21 mouse cellular contexts compared by ENCODE assay signal in genomic region chr11:74506275-74506674, GRCm38 (mm10).
DNase-seq lines count a peak whose midpoint lies in the region; ATAC-seq and TF ChIP-seq lines count a peak whose summit lies in the region.
"Had no signal": no experiment of that assay in that cellular context is flagged by ENCODE, and none has a peak within 500 bp of the region (broad histone marks: within the 10 kb centered on the region; RNA-seq: fewer than 3 reads in every experiment).

No protein-coding gene starts in this region.

- H3K4me1 ChIP-seq in forebrain, postnatal 0 days (ENCODE audit: insufficient read depth): no peaks in the 10 kb centered on the region
- H3K4me1 ChIP-seq in forebrain, embryonic 11.5 days (replicated peaks; ENCODE audit: control insufficient read depth, insufficient read depth, low read length): no peaks in the 10 kb centered on the region
- H3K4me1 ChIP-seq in midbrain, embryonic 11.5 days (ENCODE audit: control insufficient read depth, insufficient read depth, low read length): no peaks in the 10 kb centered on the region
- 0 out of 2 replicates have a peak, but pooled peaks cover 1% of the 10 kb centered on the region for H3K4me1 ChIP-seq in midbrain, embryonic 16.5 days (ENCODE audit: control insufficient read depth, insufficient read depth, low read length)
- peaks cover 2% of the 10 kb centered on the region; the same call in 1 of the 2 replicates for H3K4me1 ChIP-seq in midbrain, embryonic 14.5 days (ENCODE audit: control insufficient read depth, insufficient read depth, low read length)
- H3K4me1 ChIP-seq: heart, embryonic 15.5 days had no signal

- no peak for TF ChIP-seq CTCF in forebrain, postnatal 0 days (IDR thresholded peaks at IDR 0.05; ENCODE audit: low read depth)
- TF ChIP-seq CTCF in brain, embryonic 14.5 days (IDR thresholded peaks at IDR 0.05; ENCODE audit: borderline replicate concordance, extremely low read depth, insufficient read depth, insufficient read length): no peak

- no peak overlapping the region for H3K4me3 ChIP-seq in forebrain, postnatal 0 days (ENCODE audit: low read depth, low read length)
- no peak overlapping the region for H3K4me3 ChIP-seq in forebrain, embryonic 11.5 days (ENCODE audit: low read depth, low read length)
- no peak overlapping the region for H3K4me3 ChIP-seq in midbrain, embryonic 11.5 days (ENCODE audit: low read depth, low read length)
- no peak overlapping the region for H3K4me3 ChIP-seq in midbrain, embryonic 16.5 days (ENCODE audit: low read depth, low read length)
- no peak overlapping the region for H3K4me3 ChIP-seq in midbrain, embryonic 14.5 days (replicated peaks; ENCODE audit: low read depth, low read length)
- H3K4me3 ChIP-seq: forebrain, embryonic 12.5 days; heart, adult 2 months; heart, embryonic 15.5 days; hindbrain, embryonic 15.5 days had no signal

- H3K36me3 ChIP-seq in forebrain, postnatal 0 days (ENCODE audit: insufficient read depth): no peaks in the 10 kb centered on the region
- H3K36me3 ChIP-seq in forebrain, embryonic 11.5 days (ENCODE audit: control insufficient read depth, insufficient read depth, low read length): no peaks in the 10 kb centered on the region
- H3K36me3 ChIP-seq in midbrain, embryonic 11.5 days (ENCODE audit: control insufficient read depth, insufficient read depth, low read length): no peaks in the 10 kb centered on the region
- no peaks in the 10 kb centered on the region for H3K36me3 ChIP-seq in midbrain, embryonic 16.5 days (ENCODE audit: control insufficient read depth, insufficient read depth, low read length)
- no peaks in the 10 kb centered on the region for H3K36me3 ChIP-seq in midbrain, embryonic 14.5 days (ENCODE audit: control insufficient read depth, insufficient read depth, low read length)
- H3K36me3 ChIP-seq: forebrain, embryonic 12.5 days; heart, embryonic 15.5 days; hindbrain, embryonic 15.5 days had no signal

- DNase-seq in forebrain, postnatal 0 days: no peak
- DNase-seq in forebrain, embryonic 11.5 days (ENCODE audit: low spot score): no peak
- no peak for DNase-seq in midbrain, embryonic 11.5 days (ENCODE audit: low spot score, missing footprints)
- peak; percentile 53 for DNase-seq in brain, embryonic 14.5 days (ENCODE audit: low read depth)
- peak; percentile 53 for DNase-seq in midbrain, embryonic 14.5 days
- no peak for DNase-seq in ovary, adult 18-20 months (ENCODE audit: low spot score)
- no peak for DNase-seq in left cerebral cortex, adult 8-10 months (ENCODE audit: low spot score in 2 of 2)
- DNase-seq: adrenal gland, adult 8-10 months; adrenal gland, postnatal 36 days; cerebellum, adult 11-12 months; cerebellum, adult 9-10 months; cerebellum, postnatal 36 days; gastrocnemius, postnatal 14 days; heart, adult 2 months; heart, postnatal 14 days had no signal

- no peak overlapping the region for H3K27ac ChIP-seq in forebrain, postnatal 0 days (ENCODE audit: low read depth, low read length)
- H3K27ac ChIP-seq in forebrain, embryonic 11.5 days (ENCODE audit: low read depth, low read length): no peak overlapping the region
- no peak overlapping the region for H3K27ac ChIP-seq in midbrain, embryonic 11.5 days (ENCODE audit: low read depth, low read length)
- no peak overlapping the region for H3K27ac ChIP-seq in midbrain, embryonic 16.5 days (ENCODE audit: low read length)
- H3K27ac ChIP-seq in midbrain, embryonic 14.5 days (replicated peaks; ENCODE audit: low read depth, low read length): no peak overlapping the region
- H3K27ac ChIP-seq: forebrain, embryonic 12.5 days; heart, adult 2 months; heart, embryonic 15.5 days; hindbrain, embryonic 15.5 days had no signal

- H3K9me3 ChIP-seq in forebrain, postnatal 0 days (ENCODE audit: low read length): no peaks in the 10 kb centered on the region
- no peaks in the 10 kb centered on the region for H3K9me3 ChIP-seq in forebrain, embryonic 11.5 days (ENCODE audit: control insufficient read depth, low read length)
- H3K9me3 ChIP-seq in midbrain, embryonic 11.5 days (ENCODE audit: control insufficient read depth, low read length): no peaks in the 10 kb centered on the region
- no peaks in the 10 kb centered on the region for H3K9me3 ChIP-seq in midbrain, embryonic 16.5 days (replicated peaks; ENCODE audit: control insufficient read depth, low read length, poor library complexity, severe bottlenecking)
- H3K9me3 ChIP-seq in midbrain, embryonic 14.5 days (ENCODE audit: control insufficient read depth, low read length): no peaks in the 10 kb centered on the region
- H3K9me3 ChIP-seq: forebrain, embryonic 12.5 days; heart, embryonic 15.5 days; hindbrain, embryonic 15.5 days had no signal

- H3K9ac ChIP-seq in forebrain, postnatal 0 days: no peak overlapping the region
- no peak overlapping the region for H3K9ac ChIP-seq in forebrain, embryonic 11.5 days (ENCODE audit: low read length)
- H3K9ac ChIP-seq in midbrain, embryonic 11.5 days (ENCODE audit: low read length): no peak overlapping the region
- no peak overlapping the region for H3K9ac ChIP-seq in midbrain, embryonic 16.5 days (ENCODE audit: low read depth, low read length)
- H3K9ac ChIP-seq in midbrain, embryonic 14.5 days (replicated peaks; ENCODE audit: low read length): no peak overlapping the region
- H3K9ac ChIP-seq: forebrain, embryonic 12.5 days; heart, embryonic 15.5 days; hindbrain, embryonic 15.5 days had no signal

- TF ChIP-seq POLR2A in brain, embryonic 14.5 days (IDR thresholded peaks at IDR 0.05; ENCODE audit: borderline replicate concordance, extremely low read depth, insufficient read depth, insufficient read length, poor library complexity, severe bottlenecking): no peak

- ATAC-seq in forebrain, postnatal 0 days: peak; percentile 64
- no peak for ATAC-seq in forebrain, embryonic 11.5 days (replicated peaks; ENCODE audit: low FRiP score)
- ATAC-seq in midbrain, embryonic 11.5 days (ENCODE audit: low FRiP score): 0 out of 2 replicates have a peak, but pooled peaks have one; percentile 44
- ATAC-seq in midbrain, embryonic 16.5 days: no peak
- ATAC-seq in midbrain, embryonic 14.5 days (ENCODE audit: low FRiP score, low TSS enrichment): no peak
- ATAC-seq: intestine, embryonic 16.5 days had no signal

- no peak overlapping the region for H3K4me2 ChIP-seq in forebrain, postnatal 0 days (ENCODE audit: low read depth)
- no peak overlapping the region for H3K4me2 ChIP-seq in forebrain, embryonic 11.5 days (ENCODE audit: low read depth, low read length, severe bottlenecking)
- no peak overlapping the region for H3K4me2 ChIP-seq in midbrain, embryonic 11.5 days
- no peak overlapping the region for H3K4me2 ChIP-seq in midbrain, embryonic 16.5 days (ENCODE audit: low read length)
- no peak overlapping the region for H3K4me2 ChIP-seq in midbrain, embryonic 14.5 days (ENCODE audit: low read length)
- H3K4me2 ChIP-seq: forebrain, embryonic 12.5 days; heart, embryonic 11.5 days; heart, embryonic 15.5 days; hindbrain, embryonic 15.5 days had no signal

- H3K27me3 ChIP-seq in forebrain, postnatal 0 days (ENCODE audit: insufficient read depth, low read length): no peaks in the 10 kb centered on the region
- H3K27me3 ChIP-seq in forebrain, embryonic 11.5 days (ENCODE audit: control insufficient read depth, insufficient read depth, low read length): no peaks in the 10 kb centered on the region
- H3K27me3 ChIP-seq in midbrain, embryonic 11.5 days (ENCODE audit: control insufficient read depth, insufficient read depth, low read length): no peaks in the 10 kb centered on the region
- H3K27me3 ChIP-seq in midbrain, embryonic 16.5 days (ENCODE audit: control insufficient read depth, insufficient read depth, low read depth, low read length): no peaks in the 10 kb centered on the region
- H3K27me3 ChIP-seq in midbrain, embryonic 14.5 days (ENCODE audit: control insufficient read depth, insufficient read depth, low read length): no peaks in the 10 kb centered on the region
- H3K27me3 ChIP-seq: forebrain, embryonic 12.5 days; heart, embryonic 15.5 days; hindbrain, embryonic 15.5 days had no signal

- 51% methylated on average over 6 of the region's 6 CpGs for WGBS in forebrain, postnatal 0 days
- WGBS in forebrain, embryonic 11.5 days: 71% methylated on average over 6 of the region's 6 CpGs
- WGBS in midbrain, embryonic 11.5 days: 76% methylated on average over 6 of the region's 6 CpGs
- 48% methylated on average over 6 of the region's 6 CpGs for WGBS in midbrain, embryonic 16.5 days
- 46% methylated on average over 6 of the region's 6 CpGs for WGBS in midbrain, embryonic 14.5 days

Comparison
In these comparisons a context has a peak if more than half of its experiments do, and no peak if none do; other contexts are left out.
1. ATAC-seq: peak in forebrain, postnatal 0 days (single experiment) and midbrain, embryonic 11.5 days (single experiment); none in forebrain, embryonic 11.5 days (single experiment), midbrain, embryonic 16.5 days (single experiment) and midbrain, embryonic 14.5 days (single experiment).
2. DNase-seq: peak in brain, embryonic 14.5 days (single experiment) and midbrain, embryonic 14.5 days (single experiment); none in forebrain, postnatal 0 days (single experiment), forebrain, embryonic 11.5 days (single experiment), midbrain, embryonic 11.5 days (single experiment), ovary, adult 18-20 months (single experiment) and left cerebral cortex, adult 8-10 months (0 of 2).